Mouse (Mus musculus) MEL-GATA-1-ER (cell line): ENCODE measurements around the gene Alad.

Experiments
- DNase-seq: peaks from one replicate; pipeline ENCODE4 v3.0.0-alpha.2; 2012; ENCODE audit warnings: low read depth; ENCODE audit errors: extremely low read depth

The Alad gene

DNA sequence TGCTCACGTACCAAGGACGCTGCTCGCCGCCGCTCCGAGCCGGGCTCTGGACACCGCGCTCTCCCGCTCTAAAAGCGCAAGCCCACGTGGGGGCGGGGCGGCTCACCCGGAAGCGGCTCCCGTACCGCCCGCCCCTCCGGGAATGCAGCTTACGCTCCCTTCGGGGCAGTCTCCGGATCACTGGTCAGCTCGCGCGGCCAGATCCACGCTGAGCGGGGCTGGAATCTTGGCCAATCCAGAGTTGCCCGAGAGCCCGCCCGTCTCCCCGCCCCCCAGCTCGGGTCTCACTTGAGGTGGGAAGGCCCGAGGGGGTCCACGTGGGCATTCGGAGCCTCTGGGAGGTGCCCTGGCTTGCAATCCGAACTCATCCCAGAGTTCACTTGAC, at the start of gene Alad:
Gene Alad, minus strand, starts transcription at position 70 of the 385 bp plus-strand sequence.
- peak; percentile 66 for DNase-seq

- no peak for DNase-seq
These were observed 48.6 kb upstream of the Alad start for GRCm38 (mm10) chr4:62568359-62568758.

GRCm38 (mm10) chr4:62567696-62568095, 48.0 kb upstream of the Alad start:
- no peak for DNase-seq

DNA sequence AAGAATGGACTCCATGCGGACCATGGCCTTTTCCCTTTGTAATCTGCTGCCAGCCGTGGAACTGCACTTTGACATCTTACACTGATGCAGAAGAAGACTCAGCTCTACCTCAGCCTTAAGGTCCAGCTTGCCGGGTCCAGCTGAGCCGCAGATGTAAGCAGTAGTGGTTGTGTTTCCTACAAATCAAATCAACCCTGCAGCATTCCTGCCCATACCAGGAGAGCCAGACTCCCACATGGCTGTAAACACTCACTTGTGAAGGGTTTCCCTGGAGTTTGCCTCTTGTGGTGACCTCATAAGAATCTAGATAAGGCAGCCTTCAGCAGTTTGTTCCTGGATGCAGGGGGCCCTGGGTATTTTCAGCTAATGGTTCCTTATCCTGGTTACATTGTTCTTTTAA, 46.8 kb upstream of the Alad start:
- DNase-seq: no peak

DNA sequence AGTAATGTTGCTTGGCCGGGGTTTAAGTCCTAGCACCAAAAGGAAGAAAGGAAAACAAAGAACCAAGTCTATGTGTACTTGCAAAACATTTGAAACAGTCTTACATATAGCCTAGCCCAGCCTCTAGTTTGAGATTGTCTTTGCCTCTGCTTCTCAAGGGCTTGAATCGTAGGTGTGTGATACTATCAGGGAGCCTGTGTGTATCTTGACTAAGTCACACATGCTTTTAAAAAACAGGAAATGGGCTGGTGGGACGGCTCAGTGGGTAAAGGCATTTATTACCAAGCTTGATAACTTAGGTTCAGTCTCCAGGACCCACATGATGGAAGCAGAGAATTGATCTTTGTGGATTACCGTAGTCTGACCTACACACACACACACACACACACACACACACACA, 42.3 kb upstream of the Alad start:
- DNase-seq: peak; percentile 2

- no peak for DNase-seq
These were observed 41.9 kb upstream of the Alad start for GRCm38 (mm10) chr4:62561630-62562001.

GRCm38 (mm10) chr4:62560963-62561629, 41.4 kb upstream of the Alad start:
- DNase-seq: peak; percentile 47

GRCm38 (mm10) chr4:62559797-62560329, 40.1 kb upstream of the Alad start, which contains the start of gene Rgs3:
TSS of gene Rgs3 (plus strand) at chr4:62559847.
- DNase-seq: no peak

DNA sequence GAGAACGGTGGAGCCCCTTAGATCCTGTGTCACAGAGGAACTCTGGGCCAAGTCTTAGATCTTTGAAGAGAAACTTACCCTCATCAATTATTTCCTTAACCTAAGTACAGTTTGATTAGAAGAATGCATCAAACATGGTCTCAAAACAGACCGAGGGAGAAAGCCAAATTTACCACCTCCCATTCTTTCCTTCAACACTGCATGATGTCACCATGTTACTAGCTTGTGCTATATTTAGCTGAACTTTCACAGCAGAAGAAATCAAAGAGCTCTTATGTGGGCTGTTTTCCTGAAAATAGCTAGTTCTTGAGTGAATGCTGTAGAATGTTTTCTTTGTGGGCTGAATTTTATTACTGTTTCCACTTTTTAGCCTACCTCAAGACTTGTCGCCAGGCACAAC, 37.7 kb upstream of the Alad start:
- no peak for DNase-seq

DNA sequence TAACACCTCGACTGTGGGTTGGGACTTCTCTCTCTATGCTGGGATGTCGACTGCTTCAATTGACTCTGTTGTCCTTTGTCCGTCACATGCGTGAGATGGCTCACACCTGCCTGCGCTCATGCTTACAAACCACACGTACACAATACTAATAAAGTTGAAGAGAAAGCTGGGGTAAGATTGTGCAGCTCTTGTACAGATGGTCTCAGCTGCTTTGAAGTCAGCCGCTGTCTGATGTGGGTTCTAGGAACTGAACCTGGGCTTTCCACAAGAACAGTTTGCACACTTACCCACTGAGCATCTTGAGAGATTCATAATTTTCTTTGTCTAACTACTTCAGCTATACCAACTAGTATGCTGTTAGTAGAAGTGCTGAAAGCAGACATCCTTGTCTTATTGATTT, 32.2 kb upstream of the Alad start:
- DNase-seq: no peak

GRCm38 (mm10) chr4:62544801-62545200, 25.1 kb upstream of the Alad start:
- no peak for DNase-seq

DNA sequence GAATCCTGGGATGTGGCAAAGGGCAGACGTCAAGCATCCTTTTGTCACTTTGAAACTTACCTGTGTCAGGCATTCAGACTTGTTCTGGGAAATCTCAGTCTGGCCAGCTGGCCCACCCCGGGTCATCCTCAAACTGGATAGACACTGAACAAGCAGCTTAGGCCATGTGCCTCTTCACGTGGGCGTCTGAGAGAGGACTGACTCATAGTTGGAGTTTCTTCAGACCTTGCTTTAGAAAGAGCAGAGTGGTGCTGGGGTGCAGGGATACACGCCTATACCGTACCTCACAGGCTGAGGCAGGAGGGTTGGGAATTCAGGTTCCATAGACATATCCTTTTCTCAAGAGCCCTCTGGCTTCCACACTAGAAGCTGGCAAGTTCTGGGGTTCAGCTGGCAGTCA, 24.1 kb upstream of the Alad start:
- DNase-seq: no peak

DNA sequence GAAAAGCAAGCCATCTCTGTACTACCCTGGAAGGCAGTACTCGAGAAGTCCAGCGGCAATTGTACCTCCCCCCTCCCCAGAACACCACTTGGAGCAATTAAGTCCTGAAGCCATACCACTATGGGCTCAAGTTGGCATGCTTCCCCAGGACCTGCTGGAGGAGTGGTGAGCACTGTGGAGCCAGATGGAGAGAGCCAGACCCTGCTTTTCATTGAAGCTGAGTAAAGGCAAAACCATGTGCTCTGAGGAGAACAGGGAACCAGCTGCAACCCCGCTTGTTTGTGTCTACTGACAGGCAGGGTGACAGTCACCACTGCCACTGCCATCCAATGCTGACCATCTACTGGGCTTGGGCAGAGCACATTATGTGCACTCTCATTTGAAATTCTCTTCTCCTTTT, 22.1 kb upstream of the Alad start:
- no peak for DNase-seq

DNA sequence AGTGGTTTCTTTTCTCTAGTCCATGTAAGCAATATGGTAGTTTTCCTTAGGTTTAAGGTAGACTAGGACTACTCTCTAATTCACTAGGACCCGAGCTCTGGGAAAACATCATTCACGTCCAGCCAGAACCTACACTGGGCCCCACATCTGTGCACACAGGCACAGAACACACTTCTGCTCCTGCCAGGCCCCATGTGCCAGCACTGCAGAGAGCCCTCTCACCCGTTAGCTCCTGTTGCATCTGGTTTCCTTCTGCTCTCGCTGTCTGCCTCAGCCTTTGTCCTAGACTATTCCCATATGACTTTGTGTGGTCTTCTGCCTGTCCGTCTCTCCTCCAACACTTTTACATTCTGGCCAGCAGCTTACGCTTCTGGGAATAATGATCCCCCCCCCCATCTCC, 14.0 kb upstream of the Alad start:
- no peak for DNase-seq

DNA sequence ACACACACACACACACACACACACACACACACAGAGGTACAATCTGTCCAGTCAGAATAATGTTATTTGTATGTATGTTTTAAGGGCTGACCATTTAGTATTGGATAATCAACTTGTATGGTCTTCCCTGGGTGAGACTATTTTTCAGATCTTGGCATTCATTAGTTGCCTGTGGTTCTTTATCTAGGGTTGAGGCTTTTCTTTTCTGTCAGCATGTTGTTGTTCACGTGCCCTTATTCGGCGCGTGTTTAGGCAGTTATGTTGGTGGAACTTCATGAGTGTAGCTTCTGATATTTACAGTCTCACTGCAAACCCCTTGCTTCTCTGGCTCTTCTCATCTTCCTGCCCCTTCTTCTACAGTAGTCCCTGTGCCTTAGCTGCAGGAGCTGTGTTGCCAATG, 7.9 kb upstream of the Alad start:
- peak; percentile 37 for DNase-seq

DNA sequence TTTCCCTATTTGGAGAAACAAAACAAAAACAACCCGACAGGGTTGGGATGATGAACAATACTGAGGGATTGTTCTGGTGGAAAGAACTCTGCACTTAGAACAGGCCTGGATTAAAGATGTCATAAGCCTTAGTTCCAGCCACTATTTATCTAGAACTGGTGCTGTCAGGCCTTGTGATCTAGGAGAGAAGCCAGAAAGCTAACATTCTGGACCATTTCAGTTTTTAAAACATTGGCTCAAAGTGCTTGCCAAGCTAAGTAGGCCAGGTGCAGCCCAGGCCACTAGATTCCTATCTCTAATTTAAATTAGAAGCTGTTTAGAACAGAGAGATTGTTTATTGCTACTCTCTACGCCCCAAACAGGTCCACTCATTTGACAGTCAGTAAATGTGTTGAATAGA, 6.5 kb upstream of the Alad start:
- DNase-seq: no peak

GRCm38 (mm10) chr4:62525489-62525811, 5.7 kb upstream of the Alad start:
- DNase-seq: no peak

GRCm38 (mm10) chr4:62524651-62525488, 5.2 kb upstream of the Alad start, which contains the start of the genes Pole3 and 4933430I17Rik:
TSS of gene Pole3 (minus strand) at chr4:62525068.
TSS of gene 4933430I17Rik (plus strand) at chr4:62525369.
- DNase-seq: peak; percentile 94

DNA sequence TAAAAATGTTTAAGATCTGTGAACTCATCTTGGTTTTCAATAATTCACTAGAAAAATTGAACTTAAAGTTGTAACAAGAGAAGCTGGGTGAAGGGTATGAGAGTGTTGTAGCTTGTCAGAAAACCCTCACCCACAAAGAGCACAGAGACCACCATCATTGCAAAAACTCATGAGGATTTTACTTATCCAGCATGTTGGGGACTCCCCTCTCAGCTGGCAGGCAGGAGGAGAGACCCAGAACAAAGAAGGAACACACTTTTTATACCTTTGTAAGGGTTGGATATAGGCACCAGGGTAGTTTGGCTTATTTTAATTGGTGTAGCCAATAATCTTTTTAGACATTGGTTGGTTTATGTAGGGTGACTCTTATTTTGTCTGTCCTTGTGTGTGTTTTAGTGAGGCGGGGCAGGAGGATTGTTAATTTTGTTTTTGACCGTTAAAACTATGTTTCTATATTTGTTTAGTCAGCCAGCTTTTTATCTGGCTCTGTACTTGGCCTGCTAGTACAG, 1.2 kb upstream of the Alad start:
- DNase-seq: peak; percentile 57

DNA sequence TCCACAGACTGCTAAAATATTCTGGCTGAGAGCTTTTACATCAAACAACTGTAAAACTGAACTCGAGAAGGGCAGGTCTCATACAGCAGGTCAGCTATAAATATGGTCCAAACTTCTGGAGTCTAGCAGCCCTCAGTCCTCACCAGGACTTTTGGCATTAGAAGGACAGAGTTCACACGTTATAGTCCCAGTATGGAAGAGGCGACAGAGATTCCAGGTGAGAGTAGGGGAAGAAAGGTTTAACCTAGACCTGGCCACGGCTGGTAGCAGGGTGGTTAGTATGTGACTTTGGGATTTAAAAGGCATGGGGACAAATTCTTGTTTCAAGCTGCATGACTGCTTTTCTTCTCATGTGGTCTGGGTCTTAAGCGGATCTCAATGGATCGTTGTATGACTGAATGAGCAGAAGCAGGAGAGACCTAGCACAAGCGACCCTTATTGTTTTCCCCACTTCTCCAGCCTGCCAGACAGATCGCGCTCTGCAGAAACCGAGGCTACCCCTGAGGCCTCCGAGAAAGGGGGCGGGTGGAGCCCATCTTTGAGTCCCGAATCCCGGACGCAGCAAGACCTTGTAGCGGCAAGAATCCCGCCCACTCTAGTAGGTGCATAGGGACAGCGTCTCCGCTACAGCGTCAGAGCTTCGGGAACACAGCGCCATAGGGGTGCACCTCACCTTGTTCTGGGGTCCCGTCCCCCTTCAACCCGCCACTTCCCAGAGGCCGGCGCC, 433 bp downstream of the Alad start:
- DNase-seq: peak; percentile 71

- no peak for DNase-seq
These were observed 1.1 kb downstream of the Alad start for GRCm38 (mm10) chr4:62518416-62519121.
